7 mouse cellular contexts compared by ENCODE assay signal in genomic region chr4:15467691-15468349, GRCm38 (mm10).
DNase-seq lines count a peak whose midpoint lies in the region; ATAC-seq and TF ChIP-seq lines count a peak whose summit lies in the region.
"Not testable (repeated sequence)": the region's sequence is repeated elsewhere in the genome, so short reads cannot be mapped to it uniquely, and the experiment has no call there.

No protein-coding gene starts in this region.

- not testable (repeated sequence) for H3K27ac ChIP-seq in forebrain, embryonic 14.5 days (ENCODE audit: low read depth, low read length); hindbrain, postnatal 0 days; limb, embryonic 14.5 days (replicated peaks; ENCODE audit: low read depth, low read length)

- not testable (repeated sequence) for H3K9me3 ChIP-seq in forebrain, embryonic 14.5 days (replicated peaks; ENCODE audit: control insufficient read depth, low read length); hindbrain, postnatal 0 days (ENCODE audit: low read length); limb, embryonic 14.5 days (ENCODE audit: control insufficient read depth, low read length)

- peak; percentile 63 for DNase-seq in cerebellum, adult 11 months
- DNase-seq in cerebellum, adult 8-10 months: peak; percentile 62
- peak; percentile 77 to 85 for DNase-seq in cerebellum, postnatal 14 days
- peak; percentile 46 for DNase-seq in forebrain, embryonic 14.5 days (ENCODE audit: low spot score)
- peak; percentile 47 for DNase-seq in hindbrain, postnatal 0 days (ENCODE audit: low spot score)
- DNase-seq in layer of hippocampus, adult 9-11 months: peak; percentile 14
- peak; percentile 10 for DNase-seq in limb, embryonic 14.5 days (ENCODE audit: low spot score)

- not testable (repeated sequence) for TF ChIP-seq POLR2A in limb, embryonic 14.5 days (IDR thresholded peaks at IDR 0.05; ENCODE audit: borderline replicate concordance, extremely low read depth, insufficient read depth, insufficient read length)

- not testable (repeated sequence) for H3K4me2 ChIP-seq in forebrain, embryonic 14.5 days (ENCODE audit: low read length); hindbrain, postnatal 0 days (ENCODE audit: low read depth, low read length); limb, embryonic 14.5 days (replicated peaks; ENCODE audit: low read depth, low read length, severe bottlenecking)

- H3K4me1 ChIP-seq in forebrain, embryonic 14.5 days (ENCODE audit: control insufficient read depth, insufficient read depth, low read length); hindbrain, postnatal 0 days (ENCODE audit: insufficient read depth, low read length); limb, embryonic 14.5 days (ENCODE audit: control insufficient read depth, insufficient read depth, low read length): not testable (repeated sequence)

- not testable (repeated sequence) for ATAC-seq in forebrain, embryonic 14.5 days; limb, embryonic 14.5 days (ENCODE audit: low FRiP score, low read depth)
- ATAC-seq in hindbrain, postnatal 0 days: 0 out of 2 replicates have a peak, but pooled peaks have one; percentile 45

- H3K4me3 ChIP-seq in forebrain, embryonic 14.5 days (ENCODE audit: low read depth, low read length); hindbrain, postnatal 0 days (ENCODE audit: low read length); limb, embryonic 14.5 days (replicated peaks; ENCODE audit: low read length): not testable (repeated sequence)

- not testable (repeated sequence) for H3K9ac ChIP-seq in forebrain, embryonic 14.5 days (ENCODE audit: low read length); hindbrain, postnatal 0 days (replicated peaks; ENCODE audit: low read length); limb, embryonic 14.5 days (ENCODE audit: low read depth, low read length, severe bottlenecking)

- TF ChIP-seq CTCF in hindbrain, postnatal 0 days (IDR thresholded peaks at IDR 0.05; ENCODE audit: low read depth): not testable (repeated sequence)

- H3K27me3 ChIP-seq in forebrain, embryonic 14.5 days (replicated peaks; ENCODE audit: control insufficient read depth, insufficient read depth, low read length); hindbrain, postnatal 0 days (ENCODE audit: insufficient read depth, low read length); limb, embryonic 14.5 days (ENCODE audit: control insufficient read depth, insufficient read depth, low read length): not testable (repeated sequence)

- WGBS in forebrain, embryonic 14.5 days: 90% methylated on average over 16 of the region's 18 CpGs
- 76% methylated on average over 15 of the region's 18 CpGs for WGBS in hindbrain, postnatal 0 days
- WGBS in limb, embryonic 14.5 days: 78% methylated on average over 16 of the region's 18 CpGs

- not testable (repeated sequence) for H3K36me3 ChIP-seq in forebrain, embryonic 14.5 days (ENCODE audit: control insufficient read depth, insufficient read depth, low read length); hindbrain, postnatal 0 days (ENCODE audit: insufficient read depth, low read length); limb, embryonic 14.5 days (ENCODE audit: control insufficient read depth, insufficient read depth, low read length)

Comparison
In these comparisons a context has a peak if more than half of its experiments do, and no peak if none do; other contexts are left out.
1. DNase-seq: peak in every context shown above with its lines; median percentile 81 in cerebellum, postnatal 14 days; 63 in cerebellum, adult 11 months; 62 in cerebellum, adult 8-10 months; 47 in hindbrain, postnatal 0 days; 46 in forebrain, embryonic 14.5 days; 14 in layer of hippocampus, adult 9-11 months; 10 in limb, embryonic 14.5 days.